Mouse (Mus musculus) heart, postnatal 0 days (tissue): ENCODE data around the gene Plch2. TPM values are rescaled to one million over a fixed set of nuclear protein-coding genes. Genes with fewer than 3 reads are reported as not detected.

ENCODE experiments used
- ATAC-seq: fragments of 200-750 bp; cut with Nextera tagmentation; 2 replicates; pipeline ENCODE4 v1.8.0; 2017; ENCODE audit warnings: low read depth, moderate number of reproducible peaks, moderate library complexity; ENCODE audit not compliant: insufficient read depth
- DNase-seq: peaks from one replicate; pipeline ENCODE4 v3.0.0-alpha.2; 2016; ENCODE audit warnings: low spot score
- H3K27ac ChIP-seq: fragments of 300-500 bp; sonication (generic); 2 replicates; pipeline ENCODE4 v1.5.1; 2014; ENCODE audit warnings: low read depth, mild to moderate bottlenecking
- H3K27me3 ChIP-seq: fragments of 300-500 bp; sonication (generic); 2 replicates; pipeline ENCODE4 v1.6.1; 2014; ENCODE audit warnings: low read length, mixed read lengths; ENCODE audit not compliant: control insufficient read depth, insufficient read depth
- H3K36me3 ChIP-seq: fragments of 300-500 bp; sonication (generic); replicated peaks from 2 replicates; pipeline ENCODE4 v1.6.1; 2014; ENCODE audit warnings: low read length, mixed read lengths; ENCODE audit not compliant: control insufficient read depth, insufficient read depth
- H3K4me1 ChIP-seq: fragments of 300-500 bp; sonication (generic); 2 replicates; pipeline ENCODE4 v1.6.1; 2014; ENCODE audit warnings: antibody characterized with exemption; ENCODE audit not compliant: control insufficient read depth, insufficient read depth
- H3K4me2 ChIP-seq: fragments of 300-500 bp; sonication (generic); 2 replicates; pipeline ENCODE4 v1.6.1; 2014; ENCODE audit warnings: low read depth, mild to moderate bottlenecking, low read length, moderate library complexity
- H3K4me3 ChIP-seq: fragments of 300-500 bp; sonication (generic); 2 replicates; pipeline ENCODE4 v1.5.1; 2014; ENCODE audit warnings: low read depth, low read length
- H3K9ac ChIP-seq: fragments of 300-500 bp; sonication (generic); replicated peaks from 2 replicates; pipeline ENCODE4 v1.6.1; 2014; ENCODE audit warnings: low read depth, low read length, mixed read lengths
- H3K9me3 ChIP-seq: fragments of 300-500 bp; sonication (generic); replicated peaks from 2 replicates; pipeline ENCODE4 v1.6.1; 2016; ENCODE audit warnings: low read length; ENCODE audit not compliant: control insufficient read depth
- CTCF ChIP-seq: IDR thresholded peaks from 2 replicates; pipeline ENCODE4 v1.5.1; 2016; ENCODE audit warnings: antibody characterized with exemption, control low read depth, low read depth
- EP300 ChIP-seq: IDR thresholded peaks from 2 replicates; pipeline ENCODE4 v1.6.1; 2016; ENCODE audit warnings: antibody characterized with exemption, low read depth
- WGBS: fragments of 180-500 bp; shearing (Covaris S2); extraction: QIAGEN DNeasy Blood & Tissue Kit; methylation state at CpG from one replicate; pipeline ENCODE4 v1.1.7; 2014; 5-methylcytosine and 5-hydroxymethylcytosine counted together
- polyA plus RNA-seq: library from polyadenylated mRNA; unstranded; fragments of >200 nt; fragmentation: Nextera tagmentation; extraction: Ambion mirVana; gene quantifications from 2 replicates; pipeline ENCODE4 v1.2.1, GENCODE M21; 2015
- total RNA-seq: library from RNA; depleted of rRNA; stranded (reverse); fragments of >200 nt; gene quantifications from 2 replicates; pipeline ENCODE4 v1.2.3, GENCODE M21; 2014; ENCODE audit warnings: low replicate concordance

Gene Plch2
- total and polyA plus RNA-seq, 2 experiments from 2014 or later: 0.05 to 0.15 TPM

DNA sequence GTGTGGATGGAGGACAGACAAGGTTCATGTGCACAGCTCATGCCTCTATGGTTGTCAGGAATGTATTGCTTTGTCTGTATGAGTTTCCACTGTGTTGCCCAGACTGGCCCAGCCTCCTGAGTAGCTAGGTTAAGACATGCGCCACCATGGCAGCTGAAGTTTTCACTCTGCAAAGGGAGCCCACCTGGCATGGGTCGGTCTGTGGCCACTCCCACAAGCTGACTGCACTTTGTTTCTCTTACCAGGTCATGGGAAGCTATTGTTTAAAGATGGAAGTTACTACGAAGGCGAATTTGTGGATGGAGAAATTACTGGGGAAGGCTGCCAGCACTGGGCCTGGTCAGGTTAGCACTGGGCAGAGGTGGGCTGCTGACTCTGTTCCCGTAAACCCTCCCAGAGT, 32.7 kb upstream of the Plch2 start:
- ATAC-seq (no peak), DNase-seq (no peak)
- Histone ChIP-seq H3K4me2 (no peak overlapping the region), H3K9ac (no peak overlapping the region), H3K4me1 (peaks cover 19% of the 10 kb centered on the region), H3K9me3 (no peaks in the 10 kb centered on the region), H3K4me3 (no peak overlapping the region), H3K36me3 (no peaks in the 10 kb centered on the region), H3K27ac (no peak overlapping the region), H3K27me3 (no peaks in the 10 kb centered on the region)
- WGBS: 86% methylated on average over 5 of the region's 5 CpGs
- TF ChIP-seq EP300 (no peak), CTCF (no peak)

DNA sequence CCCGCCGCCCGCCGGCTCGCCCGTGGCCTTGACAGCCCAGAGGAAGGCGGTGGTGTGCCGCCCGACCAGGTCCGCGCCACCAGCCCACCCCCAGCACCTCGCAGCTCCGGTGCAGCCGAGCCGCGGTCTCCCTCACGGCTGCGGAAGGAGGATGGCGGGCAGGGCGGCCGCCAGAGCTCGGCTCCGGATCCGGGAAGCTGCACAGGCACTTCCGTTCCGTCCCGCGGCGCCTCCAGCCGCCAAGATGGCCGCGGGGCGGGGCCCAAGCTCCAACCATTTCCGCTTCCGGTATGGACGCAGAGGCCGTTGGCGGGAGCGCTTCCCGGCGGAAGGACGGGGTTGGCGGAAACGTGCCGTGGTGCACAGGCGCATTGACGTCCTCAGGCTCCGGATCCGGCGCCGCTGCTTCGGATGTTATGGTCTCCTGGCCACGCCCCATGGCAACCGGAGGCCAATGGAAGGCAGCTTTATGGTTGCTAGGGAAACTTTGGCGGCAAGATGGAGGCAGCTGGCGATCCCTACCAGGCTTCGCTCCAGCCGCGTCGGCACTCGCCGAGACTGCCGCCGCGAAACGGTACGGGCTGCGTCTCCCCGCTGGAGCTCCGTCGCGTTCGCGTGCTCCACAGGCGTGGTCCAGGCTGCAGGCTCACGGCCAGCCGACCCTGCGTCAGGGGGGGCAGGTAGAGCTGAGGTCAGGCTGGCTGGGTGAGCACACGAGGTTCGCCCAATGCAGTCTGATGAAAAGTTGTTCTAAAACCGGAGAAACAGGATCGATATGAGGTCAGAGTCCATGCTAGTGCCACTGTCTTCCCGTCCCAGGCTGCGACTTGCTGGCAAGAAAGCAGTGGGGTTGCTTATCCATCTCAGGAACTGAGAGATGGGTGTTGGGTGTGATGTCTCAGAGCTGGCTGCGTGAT, 29.8 kb upstream of the Plch2 start, which contains the start of the genes Rer1 and Morn1:
Gene Rer1, minus strand, starts transcription at position 275 of the 917 bp plus-strand sequence.
Gene Morn1, plus strand, starts transcription at position 470 of the 917 bp plus-strand sequence.
- Histone ChIP-seq H3K4me2 (peak within 1 kb of the TSS; percentile 92), H3K36me3 (peaks cover 10% of the 10 kb centered on the region), H3K4me3 (peak within 1 kb of the TSS; percentile 96), H3K27ac (peak within 1 kb of the TSS; percentile 95), H3K27me3 (no peaks in the 10 kb centered on the region), H3K9ac (peak within 1 kb of the TSS; percentile 95), H3K9me3 (no peaks in the 10 kb centered on the region), H3K4me1 (peaks cover 23% of the 10 kb centered on the region)
- ATAC-seq (peak; percentile 99), DNase-seq (peak; percentile 99)
- no peak for TF ChIP-seq CTCF
- TF ChIP-seq EP300: 0 out of 2 replicates have a peak, but pooled peaks have one; percentile 56
- WGBS: under 1% methylated on average over 84 of the region's 85 CpGs

DNA sequence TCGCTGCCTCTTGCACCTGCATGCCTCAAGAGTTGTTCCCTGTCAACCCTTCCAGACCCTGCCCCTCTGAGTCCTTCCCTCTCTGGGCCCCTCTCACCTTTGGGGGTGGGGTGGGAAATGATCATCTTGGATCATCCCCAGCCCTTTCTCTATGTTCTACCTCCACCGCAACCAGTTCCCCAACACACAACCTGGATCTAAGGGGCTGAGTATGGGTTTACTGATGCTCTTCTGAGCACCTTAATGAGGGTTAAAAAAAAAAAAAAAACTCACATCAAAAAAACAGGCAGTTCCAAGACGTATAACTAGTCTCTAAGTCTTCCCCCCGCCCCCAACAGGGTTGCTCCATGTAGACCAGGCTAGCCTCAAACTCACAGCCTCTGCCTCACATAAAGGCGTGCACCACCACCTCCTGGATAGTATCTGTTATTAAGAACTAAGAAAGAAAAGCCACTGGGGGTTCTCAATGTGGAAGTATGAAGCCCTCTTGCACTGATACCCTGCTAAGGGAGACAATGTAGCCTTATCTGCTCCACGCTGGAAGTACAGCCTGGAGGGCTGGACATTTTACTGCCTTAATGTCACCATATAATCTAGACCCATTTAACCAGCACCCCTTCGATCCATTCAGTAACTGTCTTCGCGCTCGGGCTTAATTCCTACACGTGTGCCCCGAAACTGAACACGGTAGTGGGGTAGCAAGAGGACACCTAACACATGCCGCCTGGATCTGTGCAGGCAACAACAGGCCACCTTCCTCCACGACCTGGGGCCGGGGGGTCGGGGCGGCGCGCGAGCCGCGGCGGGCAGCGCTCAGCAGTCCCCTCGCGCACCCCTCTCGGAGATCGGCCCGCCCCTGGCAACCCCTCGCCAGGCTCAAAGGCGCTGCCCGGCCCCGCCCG, 28.9 kb upstream of the Plch2 start:
- TF ChIP-seq CTCF (no peak), EP300 (no peak)
- 6% methylated on average over 23 of the region's 35 CpGs for WGBS
- Histone ChIP-seq H3K27me3 (no peaks in the 10 kb centered on the region), H3K36me3 (peaks cover 17% of the 10 kb centered on the region), H3K4me2 (peak overlapping the region; percentile 92), H3K4me3 (peak overlapping the region; percentile 96), H3K9me3 (no peaks in the 10 kb centered on the region), H3K4me1 (peaks cover 23% of the 10 kb centered on the region), H3K9ac (peak overlapping the region; percentile 95), H3K27ac (peak overlapping the region; percentile 95)
- DNase-seq: no peak
- peak; percentile 57; the same call in 1 of the 2 replicates for ATAC-seq

DNA sequence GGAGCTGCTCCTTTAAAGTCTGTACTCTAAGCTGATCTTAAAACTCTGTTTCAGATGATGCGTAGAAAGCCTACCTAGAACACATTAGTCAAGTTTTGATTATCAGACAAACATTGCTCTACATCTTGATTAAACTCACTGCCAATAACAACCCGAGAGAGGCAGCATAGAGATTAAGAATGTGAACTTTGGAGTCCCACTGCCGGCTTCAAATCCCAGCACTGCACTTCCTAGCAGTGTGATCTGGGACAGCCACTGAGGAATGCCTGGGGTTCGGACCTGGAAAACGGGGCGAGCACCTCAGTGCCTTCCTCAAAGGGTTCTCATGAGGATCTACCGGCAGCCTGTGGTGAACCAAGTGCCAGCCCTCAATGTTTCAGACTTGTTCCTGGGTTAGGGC, 27.8 kb upstream of the Plch2 start:
- TF ChIP-seq EP300 (no peak), CTCF (no peak)
- Histone ChIP-seq H3K27ac (no peak overlapping the region), H3K9me3 (no peaks in the 10 kb centered on the region), H3K4me3 (no peak overlapping the region), H3K9ac (no peak overlapping the region), H3K36me3 (peaks cover 28% of the 10 kb centered on the region), H3K27me3 (no peaks in the 10 kb centered on the region), H3K4me1 (peaks cover 23% of the 10 kb centered on the region), H3K4me2 (no peak overlapping the region)
- ATAC-seq (no peak), DNase-seq (no peak)
- 75% methylated on average over 7 of the region's 7 CpGs for WGBS

DNA sequence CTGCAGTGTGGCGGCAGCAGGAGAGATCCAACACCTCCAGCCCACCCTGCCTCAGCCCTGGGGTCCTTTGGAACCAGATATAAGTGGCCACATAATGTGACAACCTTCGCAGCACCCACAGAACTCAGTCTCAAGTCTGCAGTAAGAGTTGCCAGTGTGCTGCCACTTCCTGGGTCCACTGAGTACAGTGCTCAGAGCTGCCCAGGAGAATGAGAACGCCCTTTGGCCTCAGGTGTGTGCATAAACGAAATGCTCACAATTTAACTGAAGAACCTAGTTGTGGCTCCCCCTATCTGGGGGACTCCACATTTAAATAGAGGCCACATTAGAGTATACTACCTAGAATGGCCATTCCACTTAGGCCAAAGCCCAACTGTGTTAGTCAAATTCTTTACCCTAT, 27.0 kb upstream of the Plch2 start:
- Histone ChIP-seq H3K36me3 (peaks cover 34% of the 10 kb centered on the region), H3K4me1 (peaks cover 23% of the 10 kb centered on the region), H3K9ac (no peak overlapping the region), H3K4me2 (no peak overlapping the region), H3K9me3 (no peaks in the 10 kb centered on the region), H3K27me3 (no peaks in the 10 kb centered on the region), H3K4me3 (no peak overlapping the region), H3K27ac (no peak overlapping the region)
- no peak for ATAC-seq
- DNase-seq: no peak
- TF ChIP-seq CTCF (no peak), EP300 (no peak)
- 86% methylated on average over 4 of the region's 4 CpGs for WGBS
